8 mouse cellular contexts compared by ENCODE assay signal in genomic region chr2:102675275-102675674, GRCm38 (mm10). TPM values are rescaled to one million over a fixed set of nuclear protein-coding genes. Genes with fewer than 3 reads are reported as not detected.
DNase-seq lines count a peak whose midpoint lies in the region; ATAC-seq lines count a peak whose summit lies in the region.

No protein-coding gene starts in this region.

- no peak for ATAC-seq in hindbrain, embryonic 11.5 days (ENCODE audit: low FRiP score)
- ATAC-seq in hindbrain, embryonic 13.5 days (ENCODE audit: low FRiP score): no peak
- ATAC-seq in granulocyte monocyte progenitor cell, adult 5-6 weeks (replicated peaks; ENCODE audit: poor library complexity, severe bottlenecking): peak; percentile 68; the same call in 1 of the 2 replicates
- ATAC-seq in limb, embryonic 15.5 days (ENCODE audit: insufficient number of reproducible peaks, low FRiP score, low TSS enrichment, low read depth): no peak

- H3K27me3 ChIP-seq in hindbrain, embryonic 11.5 days (ENCODE audit: control insufficient read depth, insufficient read depth, low read length): no peaks in the 10 kb centered on the region
- no peaks in the 10 kb centered on the region for H3K27me3 ChIP-seq in hindbrain, embryonic 13.5 days
- H3K27me3 ChIP-seq in limb, embryonic 15.5 days: peaks cover 7% of the 10 kb centered on the region; the same call in 1 of the 2 replicates

- H3K4me1 ChIP-seq in hindbrain, embryonic 11.5 days (replicated peaks; ENCODE audit: control insufficient read depth, insufficient read depth, low read length): no peaks in the 10 kb centered on the region
- H3K4me1 ChIP-seq in hindbrain, embryonic 13.5 days (replicated peaks): peaks cover 28% of the 10 kb centered on the region
- H3K4me1 ChIP-seq in limb, embryonic 15.5 days: peaks cover 25% of the 10 kb centered on the region

- 72% methylated on average over 6 of the region's 6 CpGs for WGBS in hindbrain, embryonic 11.5 days
- 69% methylated on average over 6 of the region's 6 CpGs for WGBS in hindbrain, embryonic 13.5 days
- whole genome bisulfite sequencing in limb, embryonic 15.5 days: 72% methylated on average over 6 of the region's 6 CpGs

- H3K36me3 ChIP-seq in hindbrain, embryonic 11.5 days (ENCODE audit: control insufficient read depth, insufficient read depth, low read length): no peaks in the 10 kb centered on the region
- H3K36me3 ChIP-seq in hindbrain, embryonic 13.5 days: no peaks in the 10 kb centered on the region
- no peaks in the 10 kb centered on the region for H3K36me3 ChIP-seq in limb, embryonic 15.5 days

- DNase-seq in hindbrain, embryonic 11.5 days (ENCODE audit: low spot score): peak; percentile 68
- peak; percentile 12 for DNase-seq in ES-CJ7 (ENCODE audit: low read depth, low spot score)
- peak; percentile 22 for DNase-seq in cerebellum, adult 11 months
- peak; percentile 71 for DNase-seq in retina, embryonic 14.5 days (ENCODE audit: low spot score)
- DNase-seq in urinary bladder, postnatal 14 days (ENCODE audit: low spot score): peak; percentile 41

- H3K9me3 ChIP-seq in hindbrain, embryonic 11.5 days (ENCODE audit: control insufficient read depth, low read length): no peaks in the 10 kb centered on the region
- no peaks in the 10 kb centered on the region for H3K9me3 ChIP-seq in hindbrain, embryonic 13.5 days
- no peaks in the 10 kb centered on the region for H3K9me3 ChIP-seq in limb, embryonic 15.5 days

- H3K4me2 ChIP-seq in hindbrain, embryonic 11.5 days (replicated peaks; ENCODE audit: low read depth, low read length): no peak overlapping the region
- H3K4me2 ChIP-seq in hindbrain, embryonic 13.5 days: no peak overlapping the region
- no peak overlapping the region for H3K4me2 ChIP-seq in limb, embryonic 15.5 days

- no peak overlapping the region for H3K4me3 ChIP-seq in hindbrain, embryonic 11.5 days (ENCODE audit: low read depth, low read length)
- no peak overlapping the region for H3K4me3 ChIP-seq in hindbrain, embryonic 13.5 days
- H3K4me3 ChIP-seq in limb, embryonic 15.5 days: no peak overlapping the region

- no peak overlapping the region for H3K27ac ChIP-seq in hindbrain, embryonic 11.5 days (ENCODE audit: low read depth, low read length)
- no peak overlapping the region for H3K27ac ChIP-seq in hindbrain, embryonic 13.5 days
- H3K27ac ChIP-seq in limb, embryonic 15.5 days: peak overlapping the region; percentile 4; the same call in 1 of the 2 replicates

- no peak overlapping the region for H3K9ac ChIP-seq in hindbrain, embryonic 11.5 days (ENCODE audit: low read depth, low read length)
- no peak overlapping the region for H3K9ac ChIP-seq in hindbrain, embryonic 13.5 days
- H3K9ac ChIP-seq in limb, embryonic 15.5 days: no peak overlapping the region

RNA-seq across cellular contexts. Expression of gene Slc1a2, which starts 16.8 kb away (rescaled TPM):
- polyA plus RNA-seq in hindbrain, embryonic 11.5 days (2014; fragmentation: Nextera tagmentation; extraction: Ambion mirVana): 16.6 and 19.8 TPM in 2 replicates
- 19.9 and 25.2 TPM in 2 replicates for polyA plus RNA-seq in hindbrain, embryonic 13.5 days (2015; fragmentation: Nextera tagmentation; extraction: Ambion mirVana)
- total RNA-seq in granulocyte monocyte progenitor cell, adult 5-6 weeks (2014; fragmentation: Nextera tagmentation): 0.45 TPM in 1 of 2 replicates, not detected in the other
- not detected in 2 replicates for total RNA-seq in granulocyte monocyte progenitor cell, adult 5-6 weeks (2017)
- polyA plus RNA-seq in limb, embryonic 15.5 days (2015; fragmentation: Nextera tagmentation; extraction: Ambion mirVana): 1.3 and 1.5 TPM in 2 replicates

Comparison
In these comparisons a context has a peak if more than half of its experiments do, and no peak if none do; other contexts are left out.
1. DNase-seq: peak in every context shown above with its lines; median percentile 71 in retina, embryonic 14.5 days; 68 in hindbrain, embryonic 11.5 days; 41 in urinary bladder, postnatal 14 days; 22 in cerebellum, adult 11 months; 12 in ES-CJ7.